Mouse (Mus musculus) right cerebral cortex, adult 18-20 months (tissue): ENCODE measurements around the gene Ptprf.

Source experiments
- DNase-seq: peaks from one replicate; pipeline ENCODE4 v3.0.0; 2022; ENCODE audit warnings: mixed read lengths

The Ptprf gene

GRCm38 (mm10) chr4:118281444-118282181, 9.6 kb downstream of the Ptprf start:
- DNase-seq = no peak

- no peak for DNase-seq
Observed at GRCm38 (mm10) chr4:118280506-118280905, 10.7 kb downstream of the Ptprf start.

- peak; percentile 65 for DNase-seq
Observed at GRCm38 (mm10) chr4:118276520-118277232, 14.5 kb downstream of the Ptprf start.

GRCm38 (mm10) chr4:118275601-118276519, 15.3 kb downstream of the Ptprf start:
- DNase-seq = no peak

- no peak for DNase-seq
Observed at GRCm38 (mm10) chr4:118274521-118274920, 16.7 kb downstream of the Ptprf start.

- DNase-seq = no peak
Observed at GRCm38 (mm10) chr4:118273998-118274397, 17.2 kb downstream of the Ptprf start.

- no peak for DNase-seq
Observed at GRCm38 (mm10) chr4:118273545-118273944, 17.7 kb downstream of the Ptprf start.

- no peak for DNase-seq
Observed at GRCm38 (mm10) chr4:118272871-118273270, 18.3 kb downstream of the Ptprf start.

- no peak for DNase-seq
Observed at GRCm38 (mm10) chr4:118272258-118272657, 18.9 kb downstream of the Ptprf start.

GRCm38 (mm10) chr4:118271556-118272074, 19.6 kb downstream of the Ptprf start:
- DNase-seq = no peak

GRCm38 (mm10) chr4:118270706-118271105, 20.5 kb downstream of the Ptprf start:
- DNase-seq = no peak

- DNase-seq = no peak
Observed at GRCm38 (mm10) chr4:118269999-118270398, 21.2 kb downstream of the Ptprf start.

GRCm38 (mm10) chr4:118268429-118269212, 22.6 kb downstream of the Ptprf start:
- DNase-seq = no peak

- DNase-seq = peak; percentile 64
Observed at GRCm38 (mm10) chr4:118265557-118265956, 25.6 kb downstream of the Ptprf start.

GRCm38 (mm10) chr4:118261771-118262473, 29.3 kb downstream of the Ptprf start:
- no peak for DNase-seq

GRCm38 (mm10) chr4:118261291-118261690, 29.9 kb downstream of the Ptprf start:
- DNase-seq = no peak

- peak; percentile 72 for DNase-seq
Observed at GRCm38 (mm10) chr4:118260551-118261267, 30.5 kb downstream of the Ptprf start.

GRCm38 (mm10) chr4:118259782-118260463, 31.3 kb downstream of the Ptprf start:
- DNase-seq = no peak

GRCm38 (mm10) chr4:118257977-118258376, 33.2 kb downstream of the Ptprf start:
- DNase-seq = no peak

- no peak for DNase-seq
Observed at GRCm38 (mm10) chr4:118257416-118257815, 33.8 kb downstream of the Ptprf start.
